Mouse (Mus musculus) forebrain, embryonic 16.5 days (tissue): ENCODE results near the gene Slc25a48. TPM values are rescaled to one million over a fixed set of nuclear protein-coding genes. Genes with fewer than 3 reads are reported as not detected.
A peak's percentile ranks its signal among the peaks of the same experiment; 100 is the strongest.

Experiments used
- ATAC-seq: fragments of 200-750 bp; cut with Nextera tagmentation; 2 replicates; pipeline ENCODE4 v1.8.0; 2017; ENCODE audit warnings: mild to moderate bottlenecking, moderate library complexity
- H3K27ac ChIP-seq: fragments of 300-500 bp; sonication (generic); 2 replicates; pipeline ENCODE4 v1.5.1; 2014; ENCODE audit warnings: low read length, control low read depth
- H3K27me3 ChIP-seq: fragments of 300-500 bp; sonication (generic); replicated peaks from 2 replicates; pipeline ENCODE4 v1.6.1; 2014; ENCODE audit warnings: low read length; ENCODE audit not compliant: control insufficient read depth, insufficient read depth
- H3K36me3 ChIP-seq: fragments of 300-500 bp; sonication (generic); 2 replicates; pipeline ENCODE4 v1.6.1; 2014; ENCODE audit not compliant: control insufficient read depth, insufficient read depth
- H3K4me1 ChIP-seq: fragments of 300-500 bp; sonication (generic); replicated peaks from 2 replicates; pipeline ENCODE4 v1.6.1; 2014; ENCODE audit warnings: low read length; ENCODE audit not compliant: control insufficient read depth, insufficient read depth
- H3K4me2 ChIP-seq: fragments of 300-500 bp; sonication (generic); 2 replicates; pipeline ENCODE4 v1.6.1; 2014; ENCODE audit warnings: mild to moderate bottlenecking, low read length, control low read depth
- H3K4me3 ChIP-seq: fragments of 300-500 bp; sonication (generic); replicated peaks from 2 replicates; pipeline ENCODE4 v1.5.1; 2014; ENCODE audit warnings: mild to moderate bottlenecking, low read length, control low read depth
- H3K9ac ChIP-seq: fragments of 300-500 bp; sonication (generic); replicated peaks from 2 replicates; pipeline ENCODE4 v1.6.1; 2014; ENCODE audit warnings: low read depth, low read length, control low read depth
- H3K9me3 ChIP-seq: fragments of 300-500 bp; sonication (generic); 2 replicates; pipeline ENCODE4 v1.6.1; 2016; ENCODE audit warnings: low read length; ENCODE audit not compliant: control insufficient read depth
- WGBS: fragments of 180-500 bp; shearing (Covaris S2); extraction: QIAGEN DNeasy Blood & Tissue Kit; methylation state at CpG from one replicate; pipeline ENCODE4 v1.1.7; 2014; 5-methylcytosine and 5-hydroxymethylcytosine counted together
- polyA plus RNA-seq: library from polyadenylated mRNA; unstranded; fragments of >200 nt; fragmentation: Nextera tagmentation; extraction: Ambion mirVana; gene quantifications from 2 replicates; pipeline ENCODE4 v1.2.1, GENCODE M21; 2015

Slc25a48 gene
- polyA plus RNA-seq, 1 experiment from 2014 or later: not detected

GRCm38 (mm10) chr13:56422072-56422723 lies 16.0 kb upstream of the Slc25a48 start:
- WGBS: 22% methylated on average over 16 of the region's 16 CpGs
- H3K4me3 ChIP-seq: no peak overlapping the region
- ATAC-seq: peak; percentile 77
- H3K27me3 ChIP-seq: no peaks in the 10 kb centered on the region; the same call in 1 of the 2 replicates
- no peaks in the 10 kb centered on the region for H3K36me3 ChIP-seq
- 0 out of 2 replicates have a peak, but pooled peaks cover 4% of the 10 kb centered on the region for H3K4me1 ChIP-seq
- no peak overlapping the region for H3K9ac ChIP-seq
- H3K4me2 ChIP-seq: no peak overlapping the region
- no peaks in the 10 kb centered on the region for H3K9me3 ChIP-seq
- H3K27ac ChIP-seq: no peak overlapping the region

- Histone ChIP-seq H3K9ac (no peak overlapping the region), H3K4me2 (no peak overlapping the region), H3K4me1 (0 out of 2 replicates have a peak, but pooled peaks cover 4% of the 10 kb centered on the region), H3K27ac (no peak overlapping the region), H3K4me3 (no peak overlapping the region), H3K27me3 (peaks cover 2% of the 10 kb centered on the region; the same call in 1 of the 2 replicates), H3K36me3 (no peaks in the 10 kb centered on the region), H3K9me3 (no peaks in the 10 kb centered on the region)
- no peak for ATAC-seq
- WGBS: 91% methylated on average over 7 of the region's 7 CpGs
Observed at GRCm38 (mm10) chr13:56425931-56426330, 12.2 kb upstream of the Slc25a48 start.

DNA sequence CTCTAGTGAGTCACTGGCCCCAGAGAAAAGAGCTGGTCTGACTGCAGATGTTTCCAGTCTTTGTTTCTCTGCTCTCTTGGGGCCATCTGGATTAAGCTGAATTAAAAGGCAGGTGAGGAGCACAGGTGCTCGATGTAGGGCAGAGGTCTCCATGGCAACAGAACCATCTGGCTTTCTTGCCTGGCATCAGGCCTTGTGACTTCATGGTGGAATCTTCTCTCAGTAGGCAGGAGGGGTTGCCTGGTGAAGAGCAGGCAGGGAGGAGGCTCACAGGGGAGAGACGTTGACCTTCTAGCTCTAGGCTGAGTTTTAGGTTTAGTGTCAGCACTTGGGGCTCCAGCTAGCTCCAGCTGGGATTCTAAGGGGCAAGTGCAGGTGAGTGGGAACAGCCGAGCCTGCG lies 11.8 kb upstream of the Slc25a48 start, which contains the start of gene Gm3045:
Gene Gm3045 (plus strand): TSS at position 230 of the 400 bp plus-strand sequence.
- no peak for ATAC-seq
- no peak within 1 kb of the TSS for H3K27ac ChIP-seq
- H3K4me1 ChIP-seq: 0 out of 2 replicates have a peak, but pooled peaks cover 4% of the 10 kb centered on the region
- H3K36me3 ChIP-seq: no peaks in the 10 kb centered on the region
- no peak within 1 kb of the TSS for H3K9ac ChIP-seq
- H3K9me3 ChIP-seq: no peaks in the 10 kb centered on the region
- 73% methylated on average over 4 of the region's 4 CpGs for WGBS
- peaks cover 2% of the 10 kb centered on the region; the same call in 1 of the 2 replicates for H3K27me3 ChIP-seq
- H3K4me2 ChIP-seq: no peak within 1 kb of the TSS
- no peak within 1 kb of the TSS for H3K4me3 ChIP-seq

GRCm38 (mm10) chr13:56428724-56429500 lies 9.2 kb upstream of the Slc25a48 start:
- no peaks in the 10 kb centered on the region for H3K9me3 ChIP-seq
- no peak overlapping the region for H3K27ac ChIP-seq
- peaks cover 8% of the 10 kb centered on the region for H3K4me1 ChIP-seq
- no peak overlapping the region for H3K4me3 ChIP-seq
- no peak overlapping the region for H3K9ac ChIP-seq
- H3K36me3 ChIP-seq: no peaks in the 10 kb centered on the region
- peak; percentile 53 for ATAC-seq
- no peak overlapping the region for H3K4me2 ChIP-seq
- WGBS: 29% methylated on average over 16 of the region's 16 CpGs
- peaks cover 4% of the 10 kb centered on the region; the same call in 1 of the 2 replicates for H3K27me3 ChIP-seq

GRCm38 (mm10) chr13:56432496-56432895 lies 5.7 kb upstream of the Slc25a48 start:
- no peaks in the 10 kb centered on the region for H3K36me3 ChIP-seq
- no peak for ATAC-seq
- H3K27me3 ChIP-seq: peaks cover 16% of the 10 kb centered on the region
- WGBS: 87% methylated on average over 11 of the region's 12 CpGs
- no peaks in the 10 kb centered on the region for H3K9me3 ChIP-seq
- H3K4me1 ChIP-seq: peaks cover 18% of the 10 kb centered on the region
- no peak overlapping the region for H3K9ac ChIP-seq
- no peak overlapping the region for H3K4me2 ChIP-seq
- no peak overlapping the region for H3K27ac ChIP-seq
- H3K4me3 ChIP-seq: no peak overlapping the region

DNA sequence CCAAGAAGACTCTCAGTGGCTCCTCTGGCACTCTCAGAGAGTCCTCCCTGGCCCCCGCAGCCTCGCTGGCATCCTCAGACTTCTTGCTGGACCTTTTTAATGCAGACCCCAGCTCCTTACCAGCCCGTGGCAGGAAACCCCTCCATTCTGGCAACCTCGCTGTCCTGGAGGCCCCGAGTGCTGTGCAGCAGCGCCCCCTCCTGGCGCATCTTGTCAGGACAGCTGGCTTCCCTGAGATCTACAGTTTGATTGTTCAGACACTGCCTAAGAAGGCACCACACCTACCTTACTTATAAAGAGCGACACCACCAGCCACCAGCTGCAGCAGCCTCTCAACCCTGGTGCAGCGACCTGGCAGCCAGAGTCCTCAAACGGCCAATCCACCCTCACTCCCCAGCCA lies 4.7 kb upstream of the Slc25a48 start:
- Histone ChIP-seq H3K4me1 (peaks cover 25% of the 10 kb centered on the region), H3K36me3 (no peaks in the 10 kb centered on the region), H3K4me3 (no peak overlapping the region), H3K27me3 (peaks cover 22% of the 10 kb centered on the region), H3K27ac (no peak overlapping the region), H3K9ac (no peak overlapping the region), H3K9me3 (no peaks in the 10 kb centered on the region), H3K4me2 (no peak overlapping the region)
- peak; percentile 45; the same call in 1 of the 2 replicates for ATAC-seq
- 5% methylated on average over 10 of the region's 10 CpGs for WGBS

DNA sequence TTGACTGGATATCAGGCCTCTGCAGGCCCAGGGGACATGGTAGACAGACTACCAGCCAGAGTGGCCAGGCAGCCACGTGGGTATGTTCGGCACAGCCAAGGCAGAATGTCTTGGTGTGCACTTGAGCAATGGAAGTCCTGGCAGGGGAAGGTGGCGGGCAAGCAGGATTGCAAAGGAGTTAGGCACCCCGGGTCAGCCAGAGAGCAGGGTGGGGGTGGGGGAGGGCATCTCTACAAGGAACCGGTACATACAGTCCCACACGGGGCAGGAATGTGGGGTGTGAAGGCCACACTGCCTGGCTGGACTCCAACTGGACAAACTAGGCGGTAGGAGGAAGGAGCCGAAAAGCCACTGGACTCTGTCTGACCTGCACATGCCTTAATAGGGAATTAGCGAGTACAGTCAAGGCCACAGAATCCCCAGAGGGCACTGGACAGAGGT lies 3.8 kb upstream of the Slc25a48 start:
- no peak for ATAC-seq
- Histone ChIP-seq H3K36me3 (no peaks in the 10 kb centered on the region), H3K4me2 (no peak overlapping the region), H3K4me1 (peaks cover 28% of the 10 kb centered on the region), H3K9ac (no peak overlapping the region), H3K27me3 (peaks cover 31% of the 10 kb centered on the region), H3K27ac (no peak overlapping the region), H3K9me3 (no peaks in the 10 kb centered on the region), H3K4me3 (no peak overlapping the region)
- WGBS: 76% methylated on average over 9 of the region's 9 CpGs

DNA sequence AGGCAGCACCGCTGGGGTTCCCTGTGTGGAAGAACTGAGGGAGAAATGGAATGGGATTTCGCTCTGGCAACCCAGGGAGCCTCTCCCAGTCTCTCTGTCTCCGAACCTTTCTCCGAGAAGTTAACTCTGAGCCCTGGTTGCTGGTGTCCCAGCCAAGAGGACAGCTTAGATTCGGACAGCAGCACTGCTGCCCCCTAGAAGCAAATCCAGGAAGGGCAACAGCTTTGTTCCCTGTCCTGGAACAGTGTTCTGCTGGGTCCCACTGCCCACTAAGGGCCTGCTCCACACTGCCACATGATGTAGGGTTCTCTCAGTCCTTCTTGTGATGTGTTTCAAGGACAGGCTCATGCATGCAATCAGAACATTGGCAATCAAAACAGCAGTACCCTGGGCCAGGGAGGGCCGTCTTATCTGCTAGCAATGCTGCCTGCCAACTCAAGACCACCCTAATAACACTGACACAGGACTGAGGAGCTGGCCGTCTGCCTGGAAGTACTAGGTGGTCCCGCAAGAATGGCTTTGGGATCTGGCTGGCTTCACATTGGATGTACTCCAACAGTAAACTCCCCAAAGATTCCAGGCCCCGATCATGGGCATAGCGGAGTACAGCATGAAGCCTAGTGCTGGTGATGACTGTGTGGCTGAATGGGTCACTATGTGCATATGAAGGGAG lies 2.4 kb upstream of the Slc25a48 start:
- peak; percentile 54; the same call in 1 of the 2 replicates for ATAC-seq
- 40% methylated on average over 10 of the region's 10 CpGs for WGBS

DNA sequence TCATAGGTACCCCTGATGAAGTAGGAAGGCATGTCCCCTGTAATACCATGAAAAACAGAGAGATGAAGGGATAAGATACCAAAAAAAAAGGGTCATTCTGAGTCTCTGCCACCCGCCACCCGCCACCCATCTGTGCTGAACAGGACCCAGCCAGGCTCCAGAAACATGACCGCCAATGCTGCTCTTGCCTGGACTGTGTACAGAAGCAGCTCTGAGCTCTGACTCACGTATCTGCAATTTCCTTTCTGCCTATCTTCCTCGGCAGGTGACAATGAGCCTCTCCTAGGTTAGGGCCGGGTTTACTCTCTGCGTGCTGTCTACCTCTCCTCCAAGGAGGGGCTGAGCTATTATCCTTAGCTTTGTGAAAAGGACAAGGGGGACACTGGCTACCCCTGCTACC lies 5.3 kb downstream of the Slc25a48 start:
- H3K9me3 ChIP-seq: no peaks in the 10 kb centered on the region

More for the DNA sequence above, 2.4 kb upstream of the Slc25a48 start:
- Histone ChIP-seq H3K27ac (no peak overlapping the region), H3K4me3 (no peak overlapping the region), H3K4me2 (no peak overlapping the region), H3K4me1 (peaks cover 28% of the 10 kb centered on the region), H3K9me3 (no peaks in the 10 kb centered on the region), H3K9ac (no peak overlapping the region), H3K27me3 (peaks cover 44% of the 10 kb centered on the region), H3K36me3 (no peaks in the 10 kb centered on the region)

More for the DNA sequence above, 5.3 kb downstream of the Slc25a48 start:
- H3K4me3 ChIP-seq: no peak overlapping the region
- H3K36me3 ChIP-seq: no peaks in the 10 kb centered on the region
- H3K9ac ChIP-seq: no peak overlapping the region
- peaks cover 25% of the 10 kb centered on the region for H3K27me3 ChIP-seq
- H3K4me2 ChIP-seq: no peak overlapping the region
- peaks cover 4% of the 10 kb centered on the region for H3K4me1 ChIP-seq
- 79% methylated on average over 7 of the region's 7 CpGs for WGBS
- H3K27ac ChIP-seq: no peak overlapping the region
- ATAC-seq: no peak
